Mouse (Mus musculus) erythroblast, adult 5-6 weeks (primary cell): ENCODE measurements around the gene Ccdc6. TPM values are rescaled to one million over a fixed set of nuclear protein-coding genes. Genes with fewer than 3 reads are reported as not detected.
"Not testable (repeated sequence)": the region's sequence is repeated elsewhere in the genome, so short reads cannot be mapped to it uniquely, and the experiment has no call there.

Experiments
- ATAC-seq: replicated peaks from 2 replicates; pipeline ENCODE4 v1.8.0; 2016; ENCODE audit warnings: moderate number of reproducible peaks, mild to moderate bottlenecking, moderate TSS enrichment, inconsistent platforms; ENCODE audit not compliant: poor library complexity, low FRiP score, severe bottlenecking
- total RNA-seq, 2 experiments: library from RNA; stranded (forward) in 1 of 2; stranded (reverse) in 1 of 2; fragments of 150-400 nt in 1 of 2; fragments of 200-764, 138-1000 nt in 1 of 2; gene quantifications; 2 replicates each; pipeline versions ENCODE4 v1.2.3 to v1.2.4; 2015 to 2017; ENCODE audit warnings: low replicate concordance in 2 of 2

The Ccdc6 gene
- total RNA-seq, 2 experiments from 2014 or later, result 16.5 to 18.6 TPM

DNA sequence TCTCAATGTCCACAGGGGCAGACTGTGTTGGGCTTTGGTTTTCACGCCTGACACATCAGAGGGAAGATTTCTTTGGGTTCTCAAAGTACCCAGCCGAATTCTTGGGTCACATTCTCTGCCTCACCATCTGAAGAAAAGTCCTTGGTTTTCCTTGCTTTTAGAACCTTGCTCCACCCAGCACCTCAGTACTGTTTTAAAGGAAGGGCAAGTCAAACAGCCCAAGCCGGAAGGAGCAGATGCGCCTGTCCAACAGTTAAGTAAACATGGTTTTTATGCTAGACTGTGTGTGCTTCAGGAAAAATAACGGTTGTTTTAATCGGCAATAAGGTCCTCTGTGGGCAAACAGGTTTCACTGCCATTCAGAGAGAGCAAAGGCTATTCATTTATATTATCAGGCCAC lies 101.1 kb downstream of the Ccdc6 start:
- ATAC-seq, result no peak

DNA sequence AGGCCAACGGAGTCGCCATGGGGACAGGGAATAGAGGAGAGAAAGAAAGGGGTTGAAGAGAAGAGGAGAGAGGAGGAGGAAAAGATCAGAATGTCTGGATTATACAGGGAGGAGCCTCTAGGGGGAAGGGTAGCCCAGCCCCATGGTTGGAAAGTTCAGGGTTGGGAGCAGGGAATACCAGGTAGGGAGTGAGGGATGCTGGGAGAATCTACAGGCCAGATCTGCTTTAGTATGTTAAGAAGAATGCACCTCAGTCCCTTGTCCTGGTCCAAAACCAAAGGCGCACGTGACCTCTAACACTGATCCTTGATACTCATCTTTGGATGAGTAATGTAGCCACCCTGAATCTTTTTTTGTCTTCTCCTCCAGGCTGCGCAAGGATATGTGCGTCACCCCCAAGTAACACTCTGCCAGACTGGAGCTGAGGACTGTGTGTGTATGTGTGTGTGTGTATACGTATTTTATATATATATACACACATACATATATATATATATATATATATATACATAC lies 102.1 kb downstream of the Ccdc6 start:
- ATAC-seq, result no peak

DNA sequence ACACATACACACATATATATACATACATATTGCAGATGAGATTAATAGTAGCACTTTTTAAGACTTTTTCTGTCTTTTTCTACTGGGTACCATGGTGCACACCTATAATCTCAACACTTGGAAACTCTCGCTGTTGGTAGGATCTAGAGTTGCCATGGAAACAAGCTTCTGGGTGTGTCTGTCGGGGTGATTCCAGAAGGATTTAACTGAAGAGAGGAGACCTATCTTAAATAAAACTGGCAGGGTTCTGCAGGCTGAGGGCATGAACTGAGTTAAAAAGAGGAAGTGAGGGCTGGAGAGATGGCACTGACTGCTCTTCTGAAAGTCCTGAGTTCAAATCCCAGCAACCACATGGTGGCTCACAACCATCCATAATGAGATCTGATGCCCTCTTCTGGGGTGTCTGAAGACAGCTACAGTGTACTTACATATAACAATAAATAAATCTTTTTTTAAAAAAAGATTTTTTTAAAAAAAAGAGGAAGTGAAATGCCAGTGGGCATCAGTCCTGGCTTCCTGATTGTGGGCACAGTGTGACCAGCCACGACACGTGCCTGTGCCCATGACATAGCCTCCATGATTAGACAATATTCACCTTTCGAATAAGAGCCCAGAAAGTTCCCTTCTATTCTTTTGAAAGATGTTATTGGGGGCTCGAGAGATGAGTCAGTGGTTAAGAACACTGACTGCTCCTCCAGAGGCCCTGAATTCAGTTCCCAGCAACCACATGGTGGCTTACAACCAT lies 102.7 kb downstream of the Ccdc6 start:
- ATAC-seq, result no peak

DNA sequence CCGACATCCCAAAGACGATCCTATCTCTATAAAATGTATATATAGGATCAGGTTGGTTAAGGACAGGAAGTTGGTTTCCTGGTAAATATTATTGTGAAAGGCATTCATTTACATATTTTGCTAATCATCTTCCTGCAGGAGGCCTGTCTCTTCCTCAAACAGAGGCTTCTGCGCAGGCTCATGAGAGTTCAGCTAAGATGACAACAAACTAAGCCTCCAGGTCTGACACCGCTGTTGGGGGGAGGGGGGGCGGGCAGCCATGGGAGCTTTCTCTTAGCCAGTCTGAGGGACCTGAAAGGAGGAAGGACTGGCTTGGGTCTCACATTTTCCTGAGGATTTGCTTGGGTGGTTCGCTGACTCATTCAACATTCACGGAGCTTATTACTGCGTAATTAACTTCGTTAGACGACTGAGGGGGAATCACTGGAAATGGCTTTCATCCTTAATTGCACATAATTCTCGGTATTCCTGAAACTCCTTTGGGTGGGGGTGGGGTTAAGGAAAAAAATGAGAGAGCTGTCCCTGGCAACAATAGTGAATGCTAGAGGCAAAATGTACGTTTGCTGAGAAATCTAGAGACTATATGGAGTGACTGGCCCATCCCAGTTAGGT lies 104.1 kb downstream of the Ccdc6 start:
- ATAC-seq, result no peak

DNA sequence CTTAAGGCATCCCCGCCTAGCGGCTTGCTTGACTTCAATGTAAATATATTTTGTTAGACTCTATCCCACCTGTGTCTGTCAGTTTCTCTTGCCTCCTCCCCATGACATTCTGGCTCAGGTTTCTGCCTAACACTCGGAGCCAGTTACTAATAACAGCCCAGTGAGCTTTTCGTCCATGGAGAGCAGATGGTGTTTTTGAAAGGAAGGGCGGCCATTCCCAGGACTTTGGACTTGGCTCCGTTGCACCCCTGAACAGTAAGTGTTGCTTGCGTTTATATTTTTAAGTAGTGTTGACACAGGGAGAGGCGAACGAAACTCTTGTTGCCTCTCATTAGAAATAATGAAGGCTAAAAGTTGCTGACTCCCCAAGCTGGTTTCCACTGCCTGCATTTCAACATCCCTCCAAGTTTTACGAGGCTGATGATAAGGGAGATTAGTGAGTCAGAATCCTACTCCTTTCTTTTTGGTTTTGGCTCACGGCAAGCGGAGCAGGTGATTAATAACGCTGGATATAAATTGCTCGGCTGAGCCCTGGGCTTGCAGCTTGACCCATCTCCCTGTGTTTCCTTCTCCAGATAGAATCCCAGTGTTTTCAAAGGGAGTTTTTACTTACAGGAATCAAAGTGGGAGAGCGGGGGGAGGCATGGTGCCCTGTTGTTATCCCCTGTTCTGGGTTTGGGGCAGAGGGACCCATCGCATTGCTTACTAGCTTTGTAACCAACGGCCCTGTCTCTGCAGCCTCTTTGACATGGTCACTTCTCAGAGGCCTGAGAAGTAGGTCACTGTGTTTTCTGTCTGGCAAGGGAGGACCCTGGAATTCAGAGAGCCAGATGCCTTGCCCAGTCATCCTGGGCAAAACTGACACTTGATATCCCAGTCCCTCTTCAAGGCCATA lies 107.8 kb downstream of the Ccdc6 start, which contains the start of gene Mrln:
Mrln (plus strand) TSS at position 160 of the 895 bp plus-strand sequence.
- ATAC-seq, result no peak

DNA sequence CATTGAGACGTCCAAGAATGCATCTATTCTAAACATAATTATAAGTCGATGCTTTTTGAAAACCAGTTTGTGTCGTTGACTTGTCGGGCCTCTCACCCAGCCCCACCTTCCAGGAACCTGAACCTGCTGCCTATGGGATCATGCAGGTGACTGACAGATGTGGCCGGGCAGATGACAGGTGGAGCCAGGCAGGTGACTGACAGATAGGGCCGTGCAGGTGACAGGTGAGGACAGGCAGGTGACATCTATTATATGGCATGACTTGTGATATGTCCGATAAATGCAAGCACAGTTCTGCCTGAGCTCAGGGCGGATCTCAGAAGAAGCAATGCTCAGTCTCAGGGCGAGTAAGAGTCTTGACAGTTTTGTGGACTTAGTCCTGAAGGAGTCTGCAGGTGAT lies 114.4 kb downstream of the Ccdc6 start:
- no peak for ATAC-seq

DNA sequence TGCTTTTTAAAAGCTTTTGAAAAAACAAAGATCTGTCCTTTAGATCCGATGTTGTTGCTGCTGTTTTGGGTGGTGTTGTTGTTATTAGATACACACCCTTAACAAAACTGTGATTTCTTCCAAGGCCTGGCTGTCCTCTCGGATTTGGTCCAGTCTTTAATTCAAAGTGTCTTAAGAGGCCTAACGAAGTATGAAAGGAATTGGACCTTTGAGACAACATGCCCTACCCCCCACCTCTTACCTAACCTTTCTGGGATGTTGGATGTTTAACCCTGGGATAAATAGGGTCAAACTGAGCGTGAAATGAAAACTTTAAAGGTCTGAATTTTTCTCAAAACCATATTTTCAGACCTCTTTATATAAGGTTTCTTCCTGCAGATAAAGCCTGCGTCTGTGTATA lies 124.0 kb downstream of the Ccdc6 start:
- no peak for ATAC-seq

DNA sequence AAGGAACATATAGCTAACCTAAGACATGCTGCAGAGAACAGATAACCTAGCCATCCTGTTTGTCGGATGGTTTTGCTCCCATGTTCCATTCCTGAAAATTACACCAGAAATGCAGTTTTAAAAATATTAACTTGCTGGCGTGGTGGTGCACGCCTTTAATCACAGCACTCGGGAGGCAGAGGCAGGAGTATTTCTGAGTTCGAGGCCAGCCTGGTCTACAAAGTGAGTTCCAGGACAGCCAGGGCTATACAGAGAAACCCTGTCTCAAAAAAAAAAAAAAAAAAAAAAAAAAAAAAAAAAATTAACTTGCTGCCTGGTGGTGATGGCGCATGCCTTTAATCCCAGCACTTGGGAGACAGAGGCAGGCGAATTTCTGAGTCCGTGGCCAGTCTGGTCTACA lies 125.3 kb downstream of the Ccdc6 start:
- not testable (repeated sequence) for ATAC-seq

DNA sequence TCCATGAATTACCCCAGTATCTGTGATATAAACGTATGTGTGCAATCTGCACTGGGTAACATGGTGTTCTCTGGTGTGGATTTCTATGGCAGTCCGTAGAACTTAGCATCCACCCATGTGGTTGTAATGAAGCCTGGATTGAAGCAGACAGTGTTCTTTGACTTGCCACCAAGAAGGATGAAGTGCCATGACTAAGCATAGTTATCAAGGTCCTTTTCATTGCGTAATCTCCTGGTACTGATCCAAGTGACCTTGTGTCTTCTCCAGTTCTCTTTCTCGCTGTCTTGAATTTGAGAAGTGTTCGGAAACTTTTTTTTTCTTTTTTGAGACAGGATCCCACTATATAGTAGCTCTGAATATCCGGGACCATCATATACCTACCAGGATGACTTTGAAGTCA lies 127.7 kb downstream of the Ccdc6 start:
- no peak for ATAC-seq

DNA sequence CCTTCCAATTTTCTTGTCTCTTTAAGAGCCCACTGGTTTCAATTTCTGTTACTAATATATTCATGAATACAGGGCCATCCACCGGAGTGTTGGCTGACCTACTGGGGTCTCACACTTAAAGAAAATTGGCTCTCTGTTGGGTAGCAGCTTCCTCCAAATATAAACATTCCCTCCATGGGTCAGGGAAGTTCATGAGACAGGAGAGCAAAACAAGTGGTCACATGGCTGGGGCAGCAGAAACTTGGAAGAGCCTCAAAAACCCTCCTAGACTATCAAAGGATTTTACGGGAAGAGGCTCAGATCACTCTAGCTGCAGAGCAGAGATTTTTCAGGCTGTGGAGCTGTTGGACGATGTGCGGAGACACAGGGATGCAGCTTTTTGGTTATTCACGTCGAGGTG lies 128.8 kb downstream of the Ccdc6 start:
- ATAC-seq, result no peak

DNA sequence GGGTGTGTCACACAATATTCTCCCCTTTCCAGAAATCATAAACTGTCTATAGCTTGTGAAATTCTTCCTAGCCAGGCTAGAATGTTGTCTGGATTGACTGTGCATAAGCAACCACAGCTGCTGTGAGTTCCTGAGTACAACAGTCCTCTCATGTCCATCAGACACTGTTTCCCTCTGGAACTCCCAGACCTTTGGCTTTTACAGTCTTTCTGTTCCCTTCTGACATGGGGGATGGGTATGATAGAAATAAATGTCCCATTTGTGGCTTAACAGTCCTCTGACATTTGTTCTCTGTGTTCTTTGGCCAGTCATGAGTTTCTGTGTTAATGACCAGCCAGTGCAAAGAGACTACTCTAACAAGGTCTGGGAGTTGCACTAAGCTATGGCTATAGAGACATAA lies 129.7 kb downstream of the Ccdc6 start:
- ATAC-seq, result no peak

DNA sequence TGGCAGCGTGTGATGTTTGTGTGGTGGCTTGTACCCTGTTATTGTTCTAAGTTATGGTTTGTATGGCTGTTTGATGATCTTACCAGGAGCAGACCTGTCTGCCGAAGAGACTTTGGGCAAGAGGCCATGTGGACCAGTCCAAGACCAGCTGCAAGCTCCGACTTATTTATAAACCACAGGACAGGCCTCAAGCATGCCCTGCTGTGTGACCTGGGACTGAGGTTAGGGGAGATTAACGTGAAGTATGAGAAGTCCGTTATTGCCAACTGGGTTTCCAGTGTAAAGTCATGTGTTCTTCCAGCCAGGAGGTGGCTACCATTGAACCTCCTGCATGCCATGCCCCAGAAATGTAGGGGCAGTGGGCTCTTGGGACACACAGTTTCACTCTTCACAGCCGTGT lies 133.4 kb downstream of the Ccdc6 start:
- no peak for ATAC-seq

DNA sequence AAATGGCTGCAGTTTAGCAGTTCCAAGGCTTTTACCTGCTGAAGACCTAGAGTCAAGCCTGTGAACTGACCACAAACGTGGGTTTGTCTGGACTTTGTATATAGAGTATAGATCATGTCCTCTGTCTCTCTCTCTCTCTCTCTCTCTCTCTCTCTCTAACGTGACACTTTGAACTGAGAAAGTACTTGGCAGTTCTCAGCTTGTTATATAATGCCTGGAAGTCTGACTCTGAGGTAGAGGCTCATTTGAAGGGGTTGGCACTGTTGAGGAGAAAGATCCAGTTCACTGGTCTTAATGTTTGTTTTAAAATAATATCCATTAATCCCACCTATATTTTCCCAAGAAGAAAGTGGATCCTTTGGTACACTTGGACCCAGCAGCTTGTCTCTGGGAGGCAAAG lies 141.0 kb downstream of the Ccdc6 start:
- ATAC-seq, result no peak

Other genes with a start within 250 kb of the Ccdc6 start
- gene Mrln, start 107.5 kb downstream of the Ccdc6 start, total RNA-seq (2015; ENCODE audit: low replicate concordance), result not detected in 2 replicates
- not detected in 2 replicates for gene Mrln, start 107.5 kb downstream of the Ccdc6 start, total RNA-seq (2017; ENCODE audit: low replicate concordance)
- 0.84 and 2.5 TPM in 2 replicates for gene Slc16a9, start 148.0 kb downstream of the Ccdc6 start, total RNA-seq (2015; ENCODE audit: low replicate concordance)
- gene Slc16a9, start 148.0 kb downstream of the Ccdc6 start, total RNA-seq (2017; ENCODE audit: low replicate concordance), result 0.42 and 1.6 TPM in 2 replicates